Mouse (Mus musculus) neural tube, embryonic 12.5 days (tissue): ENCODE measurements around the gene Fam131b. TPM values are rescaled to one million over a fixed set of nuclear protein-coding genes. Genes with fewer than 3 reads are reported as not detected.

ENCODE experiments used
- ATAC-seq: fragments of 200-750 bp; cut with Nextera tagmentation; 2 replicates; pipeline ENCODE4 v1.8.0; 2017; ENCODE audit warnings: low read depth, mild to moderate bottlenecking, moderate TSS enrichment, moderate library complexity; ENCODE audit not compliant: low FRiP score
- H3K27ac ChIP-seq: fragments of 300-500 bp; sonication (generic); 2 replicates; pipeline ENCODE4 v1.5.1; 2016
- H3K27me3 ChIP-seq: fragments of 300-500 bp; sonication (generic); replicated peaks from 2 replicates; pipeline ENCODE4 v1.6.1; 2016; ENCODE audit warnings: mild to moderate bottlenecking
- H3K36me3 ChIP-seq: fragments of 300-500 bp; sonication (generic); 2 replicates; pipeline ENCODE4 v1.6.1; 2016; ENCODE audit warnings: mild to moderate bottlenecking
- H3K4me1 ChIP-seq: fragments of 300-500 bp; sonication (generic); 2 replicates; pipeline ENCODE4 v1.6.1; 2016
- H3K4me2 ChIP-seq: fragments of 300-500 bp; sonication (generic); replicated peaks from 2 replicates; pipeline ENCODE4 v1.6.1; 2016; ENCODE audit warnings: mild to moderate bottlenecking
- H3K4me3 ChIP-seq: fragments of 300-500 bp; sonication (generic); 2 replicates; pipeline ENCODE4 v1.5.1; 2016
- H3K9ac ChIP-seq: fragments of 300-500 bp; sonication (generic); 2 replicates; pipeline ENCODE4 v1.6.1; 2016; ENCODE audit warnings: mild to moderate bottlenecking
- H3K9me3 ChIP-seq: fragments of 300-500 bp; sonication (generic); 2 replicates; pipeline ENCODE4 v1.6.1; 2016; ENCODE audit warnings: mild to moderate bottlenecking
- WGBS: fragments of 180-500 bp; shearing (Covaris S2); methylation state at CpG from one replicate; pipeline ENCODE4 v1.1.7; 2016; 5-methylcytosine and 5-hydroxymethylcytosine counted together
- polyA plus RNA-seq: library from polyadenylated mRNA; unstranded; fragments of >200 nt; fragmentation: Nextera tagmentation; extraction: Ambion mirVana; gene quantifications from 2 replicates; pipeline ENCODE4 v1.2.1, GENCODE M21; 2016

The Fam131b gene
- polyA plus RNA-seq, 1 experiment from 2014 or later: 6.4 TPM

- WGBS: 80% methylated on average over 1 of the region's 1 CpGs
- Histone ChIP-seq H3K27me3 (no peaks in the 10 kb centered on the region), H3K27ac (no peak overlapping the region), H3K9me3 (no peaks in the 10 kb centered on the region), H3K4me1 (no peaks in the 10 kb centered on the region), H3K9ac (no peak overlapping the region), H3K4me3 (no peak overlapping the region), H3K4me2 (no peak overlapping the region), H3K36me3 (peaks cover 31% of the 10 kb centered on the region)
- ATAC-seq: no peak
Measured at GRCm38 (mm10) chr6:42362497-42362896, 38.1 kb upstream of the Fam131b start.

- H3K9me3 ChIP-seq: no peaks in the 10 kb centered on the region
- no peak for ATAC-seq
- peaks cover 34% of the 10 kb centered on the region for H3K36me3 ChIP-seq
- no peaks in the 10 kb centered on the region for H3K27me3 ChIP-seq
- WGBS: 85% methylated on average over 1 of the region's 1 CpGs
- H3K4me2 ChIP-seq: no peak overlapping the region
- H3K27ac ChIP-seq: no peak overlapping the region
- H3K4me1 ChIP-seq: no peaks in the 10 kb centered on the region
- no peak overlapping the region for H3K9ac ChIP-seq
- no peak overlapping the region for H3K4me3 ChIP-seq
Measured at GRCm38 (mm10) chr6:42362074-42362473, 37.6 kb upstream of the Fam131b start.

GRCm38 (mm10) chr6:42361041-42361895, 36.8 kb upstream of the Fam131b start:
- H3K27ac ChIP-seq: no peak overlapping the region
- no peak overlapping the region for H3K4me3 ChIP-seq
- no peak overlapping the region for H3K4me2 ChIP-seq
- no peaks in the 10 kb centered on the region for H3K27me3 ChIP-seq
- ATAC-seq: no peak
- H3K36me3 ChIP-seq: peaks cover 42% of the 10 kb centered on the region
- H3K9me3 ChIP-seq: no peaks in the 10 kb centered on the region
- H3K4me1 ChIP-seq: no peaks in the 10 kb centered on the region
- no peak overlapping the region for H3K9ac ChIP-seq
- WGBS: 91% methylated on average over 13 of the region's 13 CpGs

GRCm38 (mm10) chr6:42360231-42360840, 35.9 kb upstream of the Fam131b start:
- Histone ChIP-seq H3K4me1 (no peaks in the 10 kb centered on the region), H3K27me3 (no peaks in the 10 kb centered on the region), H3K9me3 (no peaks in the 10 kb centered on the region), H3K9ac (no peak overlapping the region), H3K4me3 (no peak overlapping the region), H3K36me3 (peaks cover 50% of the 10 kb centered on the region), H3K4me2 (no peak overlapping the region), H3K27ac (no peak overlapping the region)
- 79% methylated on average over 6 of the region's 6 CpGs for WGBS
- no peak for ATAC-seq

- Histone ChIP-seq H3K27ac (no peak overlapping the region), H3K36me3 (peaks cover 53% of the 10 kb centered on the region), H3K9ac (no peak overlapping the region), H3K4me2 (no peak overlapping the region), H3K9me3 (no peaks in the 10 kb centered on the region), H3K4me1 (peaks cover 2% of the 10 kb centered on the region; the same call in 1 of the 2 replicates), H3K4me3 (no peak overlapping the region), H3K27me3 (no peaks in the 10 kb centered on the region)
- WGBS: 75% methylated on average over 9 of the region's 9 CpGs
- no peak for ATAC-seq
Measured at GRCm38 (mm10) chr6:42359364-42360147, 35.1 kb upstream of the Fam131b start.

GRCm38 (mm10) chr6:42358901-42359300, 34.5 kb upstream of the Fam131b start:
- no peak overlapping the region for H3K4me2 ChIP-seq
- no peak overlapping the region for H3K4me3 ChIP-seq
- H3K27ac ChIP-seq: no peak overlapping the region
- no peaks in the 10 kb centered on the region for H3K27me3 ChIP-seq
- WGBS: 93% methylated on average over 12 of the region's 12 CpGs
- H3K9ac ChIP-seq: no peak overlapping the region
- H3K4me1 ChIP-seq: peaks cover 8% of the 10 kb centered on the region
- H3K36me3 ChIP-seq: peaks cover 53% of the 10 kb centered on the region
- no peaks in the 10 kb centered on the region for H3K9me3 ChIP-seq
- ATAC-seq: no peak

- WGBS: 42% methylated on average over 6 of the region's 6 CpGs
- peaks cover 56% of the 10 kb centered on the region for H3K36me3 ChIP-seq
- no peak for ATAC-seq
Measured at GRCm38 (mm10) chr6:42357901-42358300, 33.5 kb upstream of the Fam131b start.

GRCm38 (mm10) chr6:42356913-42357312, 32.5 kb upstream of the Fam131b start:
- Histone ChIP-seq H3K4me3 (no peak overlapping the region), H3K27me3 (no peaks in the 10 kb centered on the region), H3K9me3 (no peaks in the 10 kb centered on the region), H3K4me2 (no peak overlapping the region), H3K36me3 (peaks cover 56% of the 10 kb centered on the region), H3K27ac (no peak overlapping the region), H3K4me1 (peaks cover 18% of the 10 kb centered on the region), H3K9ac (no peak overlapping the region)
- WGBS: 93% methylated on average over 5 of the region's 5 CpGs
- no peak for ATAC-seq

More at GRCm38 (mm10) chr6:42357901-42358300, 33.5 kb upstream of the Fam131b start:
- Histone ChIP-seq H3K4me1 (peaks cover 18% of the 10 kb centered on the region), H3K27ac (no peak overlapping the region), H3K27me3 (no peaks in the 10 kb centered on the region), H3K4me3 (no peak overlapping the region), H3K9me3 (no peaks in the 10 kb centered on the region), H3K9ac (no peak overlapping the region), H3K4me2 (no peak overlapping the region)

GRCm38 (mm10) chr6:42355794-42356600, 31.6 kb upstream of the Fam131b start:
- Histone ChIP-seq H3K27me3 (no peaks in the 10 kb centered on the region), H3K4me3 (no peak overlapping the region), H3K4me1 (peaks cover 28% of the 10 kb centered on the region), H3K9ac (no peak overlapping the region), H3K9me3 (no peaks in the 10 kb centered on the region), H3K27ac (no peak overlapping the region), H3K36me3 (peaks cover 59% of the 10 kb centered on the region), H3K4me2 (no peak overlapping the region)
- no peak for ATAC-seq
- WGBS: 95% methylated on average over 13 of the region's 13 CpGs

GRCm38 (mm10) chr6:42355366-42355765, 30.9 kb upstream of the Fam131b start:
- 97% methylated on average over 6 of the region's 6 CpGs for WGBS
- peaks cover 57% of the 10 kb centered on the region for H3K36me3 ChIP-seq
- ATAC-seq: no peak

GRCm38 (mm10) chr6:42354076-42355019, 29.9 kb upstream of the Fam131b start:
- peaks cover 47% of the 10 kb centered on the region for H3K36me3 ChIP-seq
- no peak for ATAC-seq
- no peaks in the 10 kb centered on the region for H3K9me3 ChIP-seq
- no peak overlapping the region for H3K9ac ChIP-seq
- H3K27ac ChIP-seq: no peak overlapping the region
- WGBS: 67% methylated on average over 11 of the region's 11 CpGs
- no peak overlapping the region for H3K4me2 ChIP-seq
- H3K4me1 ChIP-seq: peaks cover 33% of the 10 kb centered on the region
- H3K4me3 ChIP-seq: no peak overlapping the region
- H3K27me3 ChIP-seq: no peaks in the 10 kb centered on the region

More at GRCm38 (mm10) chr6:42355366-42355765, 30.9 kb upstream of the Fam131b start:
- H3K4me1 ChIP-seq: peaks cover 33% of the 10 kb centered on the region
- H3K27ac ChIP-seq: no peak overlapping the region
- no peaks in the 10 kb centered on the region for H3K27me3 ChIP-seq
- H3K4me2 ChIP-seq: no peak overlapping the region
- no peak overlapping the region for H3K9ac ChIP-seq
- no peak overlapping the region for H3K4me3 ChIP-seq
- no peaks in the 10 kb centered on the region for H3K9me3 ChIP-seq
